Mouse (Mus musculus): Measurements from ENCODE around the gene Ralgapa2. TPM values are rescaled to one million over a fixed set of nuclear protein-coding genes. Genes with fewer than 3 reads are reported as not detected.

The Ralgapa2 gene
- polyA plus RNA-seq, 1 experiment: 26.6 TPM

DNA sequence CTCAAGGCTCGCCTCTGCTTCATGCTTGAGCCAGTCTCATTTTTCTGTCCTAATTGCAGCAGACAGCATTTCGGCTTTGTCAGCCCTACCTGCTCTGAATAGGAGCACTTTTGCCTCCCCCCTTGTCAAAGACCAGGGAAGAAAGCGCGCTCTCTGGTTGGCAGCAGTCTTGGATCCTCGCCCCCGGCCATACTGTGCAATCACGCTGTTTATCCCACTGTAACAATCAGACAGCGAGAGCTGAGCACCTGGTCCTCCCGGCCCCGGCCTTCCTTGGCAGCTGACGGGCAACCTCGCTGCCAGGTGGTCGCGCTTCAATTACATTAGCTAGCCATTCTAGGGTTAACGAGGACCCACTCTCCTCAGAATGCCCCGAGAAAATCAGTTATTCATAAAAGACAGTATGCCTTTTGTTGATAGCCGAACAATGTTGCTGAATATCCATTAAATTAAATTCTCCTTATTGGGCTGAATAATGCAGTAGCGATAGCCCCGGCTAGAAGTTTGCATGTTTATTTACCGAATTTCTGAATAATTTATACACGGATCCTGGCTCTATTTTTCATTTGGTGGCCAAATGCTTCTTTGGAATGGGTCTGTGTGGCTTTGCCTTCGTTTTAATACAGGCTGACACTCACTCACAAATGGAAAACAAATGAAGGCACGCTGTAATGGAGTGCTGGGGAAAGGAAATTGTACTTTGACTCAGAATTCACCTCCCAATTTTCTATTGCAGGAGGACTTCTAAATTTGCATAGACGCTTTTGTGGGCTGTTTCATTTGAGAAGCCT lies 232.5 kb downstream of the Ralgapa2 start:
- TF ChIP-seq POLR2A (IDR thresholded peaks at IDR 0.05; ENCODE audit: insufficient read depth, low read length): no peak
- no peak for TF ChIP-seq EP300 (IDR thresholded peaks at IDR 0.05; ENCODE audit: insufficient read depth, low read depth, low read length)
- no peak for TF ChIP-seq CTCF (IDR thresholded peaks at IDR 0.05; ENCODE audit: low read depth, low read length)
- Histone ChIP-seq H3K4me3 (ENCODE audit: low read depth, low read length) (no peak overlapping the region), H3K4me1 (ENCODE audit: control insufficient read depth, insufficient read depth, low read length) (no peaks in the 10 kb centered on the region)

DNA sequence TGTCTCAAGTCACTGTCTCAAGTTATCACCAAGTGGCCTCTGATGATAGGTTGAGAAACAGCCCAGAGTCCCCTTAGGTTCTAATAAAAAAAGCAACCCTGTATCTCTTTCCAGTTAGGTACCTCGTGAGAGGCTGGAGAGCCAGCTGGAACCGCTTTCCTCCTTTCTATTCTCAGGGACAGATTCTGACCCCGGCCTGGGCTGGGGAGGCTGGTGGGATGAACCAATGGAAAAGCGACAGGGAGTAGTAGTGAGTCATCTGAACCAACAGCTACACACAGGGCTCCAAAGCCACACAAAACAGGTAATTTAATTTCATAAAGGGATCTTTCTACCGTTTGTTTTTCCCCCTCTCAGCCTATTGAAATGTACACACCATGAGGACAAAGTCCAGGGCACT lies 233.8 kb downstream of the Ralgapa2 start:
- Histone ChIP-seq H3K27me3 (ENCODE audit: control insufficient read depth, insufficient read depth, low read length, poor library complexity, severe bottlenecking) (no peaks in the 10 kb centered on the region), H3K36me3 (ENCODE audit: control insufficient read depth, insufficient read depth, low read length, poor library complexity, severe bottlenecking) (no peaks in the 10 kb centered on the region), H3K9me3 (replicated peaks; ENCODE audit: control insufficient read depth, insufficient read depth, low read length, poor library complexity, severe bottlenecking) (peaks cover 4% of the 10 kb centered on the region), H3K9ac (ENCODE audit: low read depth, poor library complexity, severe bottlenecking) (no peak overlapping the region; the same call in 1 of the 2 replicates), H3K4me1 (ENCODE audit: control insufficient read depth, insufficient read depth, low read length) (no peaks in the 10 kb centered on the region), H3K27ac (ENCODE audit: insufficient read depth, low read length) (peak overlapping the region; percentile 24; the same call in 1 of the 2 replicates), H3K4me3 (ENCODE audit: low read depth, low read length) (no peak overlapping the region)
- TF ChIP-seq POLR2A (IDR thresholded peaks at IDR 0.05; ENCODE audit: insufficient read depth, low read length) (no peak), EP300 (IDR thresholded peaks at IDR 0.05; ENCODE audit: insufficient read depth, low read depth, low read length) (no peak), CTCF (IDR thresholded peaks at IDR 0.05; ENCODE audit: low read depth, low read length) (no peak)

More for the DNA sequence above, 232.5 kb downstream of the Ralgapa2 start:
- no peak overlapping the region for H3K27ac ChIP-seq (ENCODE audit: insufficient read depth, low read length)
- no peak overlapping the region for H3K9ac ChIP-seq (ENCODE audit: low read depth, poor library complexity, severe bottlenecking)
- no peaks in the 10 kb centered on the region for H3K36me3 ChIP-seq (ENCODE audit: control insufficient read depth, insufficient read depth, low read length, poor library complexity, severe bottlenecking)
- H3K9me3 ChIP-seq (replicated peaks; ENCODE audit: control insufficient read depth, insufficient read depth, low read length, poor library complexity, severe bottlenecking): peaks cover 4% of the 10 kb centered on the region
- no peaks in the 10 kb centered on the region for H3K27me3 ChIP-seq (ENCODE audit: control insufficient read depth, insufficient read depth, low read length, poor library complexity, severe bottlenecking)

DNA sequence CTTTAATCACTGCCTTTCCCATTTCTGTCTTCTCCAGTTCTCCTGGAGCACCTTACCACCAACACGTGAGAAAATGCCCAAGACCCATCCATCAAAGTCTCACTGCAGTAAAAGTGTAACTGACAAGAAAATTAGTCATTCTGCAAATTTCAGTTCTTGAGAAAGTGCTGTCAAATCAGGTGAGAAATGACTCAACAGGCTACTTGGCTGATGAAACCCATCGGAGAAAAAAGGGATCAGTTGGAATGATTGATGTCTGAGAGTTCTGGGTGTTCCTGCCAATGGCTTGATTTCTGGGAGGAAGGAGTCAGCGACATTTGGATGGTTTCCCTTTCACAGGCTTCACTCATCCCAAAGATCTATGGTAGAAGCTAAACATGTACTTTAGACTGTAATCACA lies 245.6 kb downstream of the Ralgapa2 start:
- H3K27ac ChIP-seq (ENCODE audit: insufficient read depth, low read length): no peak overlapping the region
- no peaks in the 10 kb centered on the region for H3K36me3 ChIP-seq (ENCODE audit: control insufficient read depth, insufficient read depth, low read length, poor library complexity, severe bottlenecking)
- no peaks in the 10 kb centered on the region for H3K4me1 ChIP-seq (ENCODE audit: control insufficient read depth, insufficient read depth, low read length)
- H3K27me3 ChIP-seq (ENCODE audit: control insufficient read depth, insufficient read depth, low read length, poor library complexity, severe bottlenecking): no peaks in the 10 kb centered on the region
- H3K9ac ChIP-seq (ENCODE audit: low read depth, poor library complexity, severe bottlenecking): no peak overlapping the region
- no peaks in the 10 kb centered on the region for H3K9me3 ChIP-seq (replicated peaks; ENCODE audit: control insufficient read depth, insufficient read depth, low read length, poor library complexity, severe bottlenecking)
- no peak overlapping the region for H3K4me3 ChIP-seq (ENCODE audit: low read depth, low read length)
- TF ChIP-seq CTCF (IDR thresholded peaks at IDR 0.05; ENCODE audit: low read depth, low read length) (no peak), POLR2A (IDR thresholded peaks at IDR 0.05; ENCODE audit: insufficient read depth, low read length) (no peak), EP300 (IDR thresholded peaks at IDR 0.05; ENCODE audit: insufficient read depth, low read depth, low read length) (no peak)

DNA sequence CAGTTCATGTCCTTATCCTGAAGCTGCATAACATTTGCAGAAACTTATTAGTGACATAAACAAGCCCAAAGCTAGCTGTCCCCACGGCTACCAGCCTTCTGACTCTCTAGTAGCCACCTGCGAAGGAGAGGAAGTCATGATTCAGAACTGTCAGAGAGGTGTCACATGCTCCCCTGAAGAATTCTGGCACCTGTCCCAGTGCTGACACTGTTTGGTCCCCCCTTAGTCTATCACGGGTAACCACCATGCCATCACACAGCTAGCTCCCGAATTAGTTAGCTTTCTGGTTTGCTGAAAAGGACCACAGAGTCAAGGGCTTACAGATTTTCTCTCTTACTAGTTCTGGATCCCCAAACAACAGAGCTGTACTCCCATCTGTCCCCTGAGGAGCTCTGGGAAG lies 247.1 kb downstream of the Ralgapa2 start:
- Histone ChIP-seq H3K9me3 (replicated peaks; ENCODE audit: control insufficient read depth, insufficient read depth, low read length, poor library complexity, severe bottlenecking) (no peaks in the 10 kb centered on the region), H3K9ac (ENCODE audit: low read depth, poor library complexity, severe bottlenecking) (no peak overlapping the region), H3K4me1 (ENCODE audit: control insufficient read depth, insufficient read depth, low read length) (no peaks in the 10 kb centered on the region), H3K27ac (ENCODE audit: insufficient read depth, low read length) (no peak overlapping the region), H3K4me3 (ENCODE audit: low read depth, low read length) (no peak overlapping the region), H3K27me3 (ENCODE audit: control insufficient read depth, insufficient read depth, low read length, poor library complexity, severe bottlenecking) (no peaks in the 10 kb centered on the region), H3K36me3 (ENCODE audit: control insufficient read depth, insufficient read depth, low read length, poor library complexity, severe bottlenecking) (no peaks in the 10 kb centered on the region)
- TF ChIP-seq POLR2A (IDR thresholded peaks at IDR 0.05; ENCODE audit: insufficient read depth, low read length): no peak
- TF ChIP-seq EP300 (IDR thresholded peaks at IDR 0.05; ENCODE audit: insufficient read depth, low read depth, low read length): no peak
- no peak for TF ChIP-seq CTCF (IDR thresholded peaks at IDR 0.05; ENCODE audit: low read depth, low read length)

DNA sequence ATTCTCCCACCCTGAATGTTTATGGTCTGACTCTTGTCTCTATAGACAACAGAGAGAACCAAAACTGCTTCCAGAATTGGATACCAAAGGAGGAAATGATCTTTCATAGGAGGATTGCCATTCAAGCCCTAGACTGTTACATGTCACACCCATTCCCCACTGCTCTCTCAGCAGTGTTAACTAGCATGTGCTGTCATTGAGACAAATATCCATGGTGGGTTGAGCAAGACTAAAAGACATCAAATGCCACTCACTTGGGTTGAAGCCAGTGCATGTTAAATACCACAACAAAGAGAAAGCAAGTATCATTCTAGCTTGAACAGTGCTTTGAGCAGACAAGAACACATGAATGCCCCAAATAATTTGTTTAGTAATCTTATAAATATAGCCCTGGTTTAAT lies 249.2 kb downstream of the Ralgapa2 start:
- Histone ChIP-seq H3K4me3 (ENCODE audit: low read depth, low read length) (no peak overlapping the region), H3K9me3 (replicated peaks; ENCODE audit: control insufficient read depth, insufficient read depth, low read length, poor library complexity, severe bottlenecking) (no peaks in the 10 kb centered on the region), H3K27ac (ENCODE audit: insufficient read depth, low read length) (no peak overlapping the region), H3K4me1 (ENCODE audit: control insufficient read depth, insufficient read depth, low read length) (peaks cover 2% of the 10 kb centered on the region), H3K9ac (ENCODE audit: low read depth, poor library complexity, severe bottlenecking) (no peak overlapping the region), H3K27me3 (ENCODE audit: control insufficient read depth, insufficient read depth, low read length, poor library complexity, severe bottlenecking) (no peaks in the 10 kb centered on the region), H3K36me3 (ENCODE audit: control insufficient read depth, insufficient read depth, low read length, poor library complexity, severe bottlenecking) (no peaks in the 10 kb centered on the region)
- TF ChIP-seq POLR2A (IDR thresholded peaks at IDR 0.05; ENCODE audit: insufficient read depth, low read length) (no peak), EP300 (IDR thresholded peaks at IDR 0.05; ENCODE audit: insufficient read depth, low read depth, low read length) (no peak), CTCF (IDR thresholded peaks at IDR 0.05; ENCODE audit: low read depth, low read length) (no peak)

DNA sequence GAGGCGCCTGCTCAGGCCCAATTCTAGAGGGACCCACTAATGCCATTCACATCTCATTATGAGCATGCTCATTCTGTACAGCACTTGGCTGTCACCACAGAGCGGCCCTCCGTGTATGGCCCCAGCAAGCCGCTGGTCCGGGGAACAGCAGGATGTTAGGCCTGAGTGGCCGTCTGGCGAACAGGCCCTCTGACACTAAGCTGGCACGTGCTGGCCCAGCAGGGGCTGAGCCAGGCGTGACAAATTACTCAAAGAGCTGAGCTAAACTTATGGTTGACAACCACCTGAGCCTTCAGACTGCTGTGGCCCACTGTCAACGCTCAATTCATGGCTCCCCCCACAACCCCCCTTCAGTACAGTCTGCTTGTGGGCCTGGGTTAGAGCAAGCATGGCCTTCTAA lies 249.9 kb downstream of the Ralgapa2 start:
- no peaks in the 10 kb centered on the region for H3K27me3 ChIP-seq (ENCODE audit: control insufficient read depth, insufficient read depth, low read length, poor library complexity, severe bottlenecking)
- no peak overlapping the region for H3K4me3 ChIP-seq (ENCODE audit: low read depth, low read length)
- H3K9ac ChIP-seq (ENCODE audit: low read depth, poor library complexity, severe bottlenecking): no peak overlapping the region
- TF ChIP-seq POLR2A (IDR thresholded peaks at IDR 0.05; ENCODE audit: insufficient read depth, low read length) (no peak), EP300 (IDR thresholded peaks at IDR 0.05; ENCODE audit: insufficient read depth, low read depth, low read length) (no peak), CTCF (IDR thresholded peaks at IDR 0.05; ENCODE audit: low read depth, low read length) (no peak)
- peaks cover 2% of the 10 kb centered on the region for H3K4me1 ChIP-seq (ENCODE audit: control insufficient read depth, insufficient read depth, low read length)
- H3K27ac ChIP-seq (ENCODE audit: insufficient read depth, low read length): no peak overlapping the region
- H3K36me3 ChIP-seq (ENCODE audit: control insufficient read depth, insufficient read depth, low read length, poor library complexity, severe bottlenecking): no peaks in the 10 kb centered on the region
- H3K9me3 ChIP-seq (replicated peaks; ENCODE audit: control insufficient read depth, insufficient read depth, low read length, poor library complexity, severe bottlenecking): no peaks in the 10 kb centered on the region

Measured in ES-Bruce4 (cell line).